Mouse (Mus musculus): ENCODE data around the gene Slc10a7. TPM values are rescaled to one million over a fixed set of nuclear protein-coding genes. Genes with fewer than 3 reads are reported as not detected.

Gene Slc10a7
- total and polyA plus RNA-seq, 3 experiments: 13.7 to 27.3 TPM; not detected in 1

- TF ChIP-seq MYB (IDR thresholded peaks at IDR 0.05; ENCODE audit: low read depth, low read length) (no peak), BHLHE40 (IDR thresholded peaks at IDR 0.05; ENCODE audit: borderline replicate concordance, low read depth, low read length) (no peak), ZKSCAN1 (IDR thresholded peaks at IDR 0.05; ENCODE audit: low read depth, low read length) (no peak), SMC3 (IDR thresholded peaks at IDR 0.05; ENCODE audit: low read depth, low read length) (no peak), POLR2AphosphoS5 (IDR thresholded peaks at IDR 0.05; ENCODE audit: borderline replicate concordance, low read depth, low read length) (no peak), EP300 (IDR thresholded peaks at IDR 0.05; ENCODE audit: low read depth in 1 of 2, low read length in 2 of 2) (no peak), NELFE (IDR thresholded peaks at IDR 0.05; ENCODE audit: low read depth, low read length) (no peak), SIN3A (IDR thresholded peaks at IDR 0.05; ENCODE audit: low read length) (no peak), TAL1 (IDR thresholded peaks at IDR 0.05; ENCODE audit: low read length) (no peak), E2F4 (IDR thresholded peaks at IDR 0.05; ENCODE audit: borderline replicate concordance, low read depth, low read length) (no peak), HCFC1 (IDR thresholded peaks at IDR 0.05; ENCODE audit: low read depth, low read length) (no peak), RAD21 (IDR thresholded peaks at IDR 0.05; ENCODE audit: low read depth, low read length) (no peak), ETS1 (IDR thresholded peaks at IDR 0.05; ENCODE audit: low read depth, low read length) (no peak), CHD2 (IDR thresholded peaks at IDR 0.05; ENCODE audit: low read length) (no peak), POLR2AphosphoS2 (IDR thresholded peaks at IDR 0.05; ENCODE audit: low read length) (no peak), GABPA (IDR thresholded peaks at IDR 0.05; ENCODE audit: low read depth, low read length) (no peak), KAT2A (conservative IDR thresholded peaks at IDR 0.05; ENCODE audit: low read depth, low read length) (no peak), TBP (IDR thresholded peaks at IDR 0.05; ENCODE audit: low read depth, low read length) (no peak), USF1 (IDR thresholded peaks at IDR 0.05; ENCODE audit: low read depth, low read length) (no peak)
- H3K9ac ChIP-seq (ENCODE audit: control insufficient read depth, low read depth, low read length, poor library complexity, severe bottlenecking): no peak overlapping the region
- no peaks in the 10 kb centered on the region for H3K9me3 ChIP-seq (replicated peaks; ENCODE audit: insufficient read depth, low read length)
- H3K79me2 ChIP-seq (ENCODE audit: control insufficient read depth, insufficient read depth, low read length, poor library complexity): no peaks in the 10 kb centered on the region
- no peaks in the 10 kb centered on the region for H3K36me3 ChIP-seq (ENCODE audit: control insufficient read depth in 1 of 2, insufficient read depth in 2 of 2, low read length in 2 of 2)
- H3K27ac ChIP-seq (ENCODE audit: control insufficient read depth, low read depth, low read length): no peak overlapping the region
- no peaks in the 10 kb centered on the region for H3K4me1 ChIP-seq (ENCODE audit: control insufficient read depth in 1 of 2, insufficient read depth in 2 of 2, low read length in 2 of 2)
- H3K4me3 ChIP-seq (ENCODE audit: control insufficient read depth in 1 of 2, insufficient read depth in 1 of 2, low read depth in 2 of 2, low read length in 2 of 2): no peak overlapping the region
- H3K27me3 ChIP-seq (ENCODE audit: control insufficient read depth in 1 of 2, insufficient read depth in 2 of 2, low read length in 2 of 2): no peaks in the 10 kb centered on the region
- DNase-seq (ENCODE audit: low read depth, low spot score): no peak
Measured at GRCm38 (mm10) chr8:78655351-78656045, 146.4 kb downstream of the Slc10a7 start.

GRCm38 (mm10) chr8:78656700-78657370 lies 147.7 kb downstream of the Slc10a7 start:
- no peak overlapping the region for H3K9ac ChIP-seq (ENCODE audit: control insufficient read depth, low read depth, low read length, poor library complexity, severe bottlenecking)
- H3K79me2 ChIP-seq (ENCODE audit: control insufficient read depth, insufficient read depth, low read length, poor library complexity): no peaks in the 10 kb centered on the region
- no peak for TF ChIP-seq TBP (IDR thresholded peaks at IDR 0.05; ENCODE audit: low read depth, low read length)
- TF ChIP-seq MXI1 (IDR thresholded peaks at IDR 0.05; ENCODE audit: low read depth, low read length): no peak
- TF ChIP-seq RAD21 (IDR thresholded peaks at IDR 0.05; ENCODE audit: low read depth, low read length): no peak
- TF ChIP-seq ETS1 (IDR thresholded peaks at IDR 0.05; ENCODE audit: low read depth, low read length): no peak
- TF ChIP-seq ZC3H11A (IDR thresholded peaks at IDR 0.05; ENCODE audit: low read depth, low read length): no peak
- TF ChIP-seq SMC3 (IDR thresholded peaks at IDR 0.05; ENCODE audit: low read depth, low read length): no peak
- no peak for TF ChIP-seq KAT2A (conservative IDR thresholded peaks at IDR 0.05; ENCODE audit: low read depth, low read length)
- no peak for TF ChIP-seq MAFK (IDR thresholded peaks at IDR 0.05; ENCODE audit: borderline replicate concordance, low read depth, low read length)
- TF ChIP-seq ZNF384 (IDR thresholded peaks at IDR 0.05; ENCODE audit: low read depth, low read length): no peak
- no peak for TF ChIP-seq EP300 (IDR thresholded peaks at IDR 0.05; ENCODE audit: low read depth in 1 of 2, low read length in 2 of 2)
- TF ChIP-seq RCOR1 (IDR thresholded peaks at IDR 0.05; ENCODE audit: low read depth, low read length): no peak
- no peak for TF ChIP-seq MYB (IDR thresholded peaks at IDR 0.05; ENCODE audit: low read depth, low read length)
- TF ChIP-seq MEF2A (IDR thresholded peaks at IDR 0.05; ENCODE audit: extremely low read depth, insufficient replicate concordance, low read depth, low read length, poor library complexity, severe bottlenecking): no peak
- H3K27me3 ChIP-seq (ENCODE audit: control insufficient read depth in 1 of 2, insufficient read depth in 2 of 2, low read length in 2 of 2): no peaks in the 10 kb centered on the region
- H3K9me3 ChIP-seq (replicated peaks; ENCODE audit: insufficient read depth, low read length): no peaks in the 10 kb centered on the region
- H3K27ac ChIP-seq (ENCODE audit: control insufficient read depth, low read depth, low read length): no peak overlapping the region
- no peak for DNase-seq (ENCODE audit: low read depth, low spot score)
- H3K4me1 ChIP-seq (ENCODE audit: control insufficient read depth in 1 of 2, insufficient read depth in 2 of 2, low read length in 2 of 2): no peaks in the 10 kb centered on the region
- H3K36me3 ChIP-seq (ENCODE audit: control insufficient read depth in 1 of 2, insufficient read depth in 2 of 2, low read length in 2 of 2): no peaks in the 10 kb centered on the region
- H3K4me3 ChIP-seq (ENCODE audit: control insufficient read depth in 1 of 2, insufficient read depth in 1 of 2, low read depth in 2 of 2, low read length in 2 of 2): no peak overlapping the region

Data from MEL (cell line).